Mouse (Mus musculus) MEL-GATA-1-ER (cell line): ENCODE data around the gene Exog.

Experiments used
- DNase-seq: peaks from one replicate; pipeline ENCODE4 v3.0.0-alpha.2; 2012; ENCODE audit warnings: low read depth; ENCODE audit errors: extremely low read depth

Gene Exog

GRCm38 (mm10) chr9:119457122-119457521 is 12.4 kb downstream of the Exog start:
- no peak for DNase-seq

- peak; percentile 25 for DNase-seq
Measured at GRCm38 (mm10) chr9:119460410-119460809, 15.7 kb downstream of the Exog start.

DNA sequence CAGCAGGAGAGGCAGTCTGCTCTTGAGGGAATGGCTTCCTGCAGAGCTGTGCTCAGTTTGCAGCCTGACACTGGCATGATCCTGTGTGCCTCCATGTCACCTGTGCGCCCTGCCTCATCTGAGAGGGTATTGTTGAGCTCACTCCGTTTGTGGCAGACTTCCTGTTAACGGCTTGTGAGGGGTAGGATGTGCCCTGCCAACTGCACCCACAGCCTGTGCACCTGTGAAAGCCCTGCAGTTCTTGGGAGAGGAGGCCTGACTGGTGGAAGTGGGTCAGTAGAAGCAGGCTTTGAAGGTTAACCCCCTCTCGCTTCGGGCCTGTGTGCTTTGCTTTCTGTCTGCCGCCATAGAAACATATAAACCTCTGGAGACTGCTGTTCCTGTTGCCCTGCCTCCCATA is 20.3 kb downstream of the Exog start:
- DNase-seq, result no peak

GRCm38 (mm10) chr9:119465595-119465994 is 20.9 kb downstream of the Exog start:
- no peak for DNase-seq

- no peak for DNase-seq
Measured at GRCm38 (mm10) chr9:119469691-119470353, 25.1 kb downstream of the Exog start.

DNA sequence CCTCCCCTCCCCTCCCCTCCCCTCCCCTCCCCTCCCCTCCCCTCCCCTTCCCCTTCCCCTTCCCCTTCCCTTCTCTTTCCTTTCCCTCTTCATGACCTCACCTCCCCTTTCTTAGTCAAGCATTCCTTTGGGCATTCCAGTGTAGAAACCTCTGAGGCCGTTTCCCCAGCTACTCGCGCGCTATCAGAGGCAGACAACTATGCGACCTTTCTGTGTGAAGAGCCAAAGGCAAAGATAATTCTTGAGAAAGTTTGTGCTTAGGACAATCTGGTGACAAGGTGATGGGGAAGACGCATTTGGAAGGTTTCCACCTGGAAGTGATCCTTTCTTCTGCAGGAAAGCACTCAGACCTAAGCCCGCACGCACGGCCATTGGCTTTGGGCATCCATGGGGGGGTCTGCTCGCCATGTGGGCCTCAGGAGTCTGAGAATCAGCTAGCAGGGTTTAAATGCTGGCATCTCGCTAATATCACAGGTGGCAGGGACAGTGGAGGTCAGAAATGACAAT is 27.7 kb downstream of the Exog start:
- DNase-seq, result no peak

- DNase-seq, result no peak
Measured at GRCm38 (mm10) chr9:119473011-119473410, 28.3 kb downstream of the Exog start.

- no peak for DNase-seq
Measured at GRCm38 (mm10) chr9:119473608-119474164, 28.9 kb downstream of the Exog start.

GRCm38 (mm10) chr9:119474717-119475611 is 30.2 kb downstream of the Exog start:
- no peak for DNase-seq

DNA sequence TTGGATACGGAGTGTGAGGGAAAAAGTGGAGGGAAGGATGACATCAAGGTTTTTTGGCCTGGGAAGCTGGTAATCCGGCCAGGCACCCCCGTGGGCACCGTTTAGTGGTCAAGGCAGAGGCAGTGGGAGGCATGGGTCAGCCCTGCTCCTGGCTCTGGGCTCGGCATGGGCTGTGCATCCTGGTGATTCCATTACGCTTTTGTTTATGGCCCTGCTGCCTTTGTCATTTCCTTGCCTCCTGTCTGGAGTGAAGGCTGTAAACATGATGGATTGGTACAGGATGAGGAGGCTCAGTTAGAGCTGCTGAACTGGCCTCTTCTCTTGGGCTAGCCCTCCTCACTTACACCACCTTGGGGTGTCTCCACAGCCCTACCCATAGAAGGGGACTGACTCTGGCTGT is 33.0 kb downstream of the Exog start:
- DNase-seq, result no peak

GRCm38 (mm10) chr9:119478345-119478744 is 33.6 kb downstream of the Exog start:
- DNase-seq, result no peak

- no peak for DNase-seq
Measured at GRCm38 (mm10) chr9:119479297-119479696, 34.6 kb downstream of the Exog start.

GRCm38 (mm10) chr9:119481612-119482011 is 36.9 kb downstream of the Exog start:
- no peak for DNase-seq

GRCm38 (mm10) chr9:119483554-119484353 is 39.0 kb downstream of the Exog start:
- no peak for DNase-seq

DNA sequence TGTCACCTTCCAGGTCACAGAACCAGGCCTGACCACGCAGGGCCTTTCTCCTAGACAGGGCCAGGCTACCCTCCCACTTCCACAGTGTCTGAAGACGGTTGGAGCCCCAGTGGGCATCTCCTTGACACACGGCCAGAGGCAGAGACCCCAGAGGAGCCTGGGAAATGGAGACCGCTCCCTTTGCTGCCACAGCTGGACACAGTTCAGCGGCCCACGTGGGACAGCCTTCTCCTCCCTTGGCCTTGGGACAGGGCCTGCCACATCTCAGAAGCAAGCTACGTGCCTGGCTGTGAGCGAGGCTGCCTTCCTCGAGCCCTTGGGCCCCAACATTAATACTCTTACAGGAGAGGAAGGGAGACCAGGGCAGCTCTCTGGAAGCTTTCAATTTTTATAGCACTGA is 39.7 kb downstream of the Exog start:
- DNase-seq, result no peak

GRCm38 (mm10) chr9:119484868-119485267 is 40.1 kb downstream of the Exog start:
- DNase-seq, result no peak

- no peak for DNase-seq
Measured at GRCm38 (mm10) chr9:119496354-119496753, 51.6 kb downstream of the Exog start.

DNA sequence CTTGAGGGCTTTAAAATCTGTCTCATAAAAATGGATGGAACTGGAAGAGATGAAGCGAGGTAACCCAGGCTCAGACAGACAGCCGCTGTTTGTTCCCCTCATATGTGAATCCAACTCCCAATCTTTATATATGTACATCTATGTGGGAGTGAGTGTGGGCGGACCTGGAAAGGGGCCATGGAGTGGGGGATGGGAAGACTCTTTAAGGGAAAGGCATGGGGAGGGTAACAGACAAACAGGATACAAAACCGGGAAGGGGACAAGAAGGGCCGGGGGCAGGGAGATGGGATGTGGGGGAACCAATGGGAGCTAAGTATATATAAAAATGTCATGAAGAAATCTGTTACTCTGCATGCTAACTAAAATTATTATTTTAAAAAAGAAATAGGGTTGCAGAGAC is 52.2 kb downstream of the Exog start:
- DNase-seq, result no peak

DNA sequence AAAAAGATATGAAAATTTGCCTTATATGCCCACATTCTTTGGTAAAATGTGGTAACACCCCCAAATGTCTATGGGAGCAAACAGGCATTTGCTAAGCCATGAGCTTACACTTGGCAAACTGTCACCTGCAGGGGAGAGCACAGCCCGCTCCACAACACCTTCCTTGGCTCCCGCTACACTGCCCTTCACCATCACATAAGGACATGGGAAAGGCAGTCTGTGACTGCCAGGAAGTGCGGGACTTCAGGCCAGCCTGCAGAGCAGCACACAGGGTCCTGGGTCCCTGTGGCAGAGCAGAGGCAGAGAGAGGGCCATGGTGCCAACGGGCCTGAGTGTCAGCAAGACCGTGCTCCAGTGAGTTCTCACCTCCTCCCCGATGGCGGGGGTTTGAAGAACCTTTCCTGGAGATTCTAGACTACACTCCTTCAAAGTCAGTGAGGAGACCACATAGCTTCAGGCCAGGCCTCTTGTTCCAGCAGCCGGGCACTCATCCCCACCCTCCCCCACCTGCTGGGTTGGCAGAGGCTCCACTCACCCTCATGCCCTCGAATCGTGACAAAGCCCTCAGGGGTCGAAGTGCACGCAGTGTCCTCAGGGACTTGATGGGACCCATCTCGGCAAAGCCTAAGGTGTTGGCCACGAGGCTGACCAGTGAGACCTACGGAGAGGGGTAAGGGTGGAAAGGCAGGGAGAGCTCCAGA is 53.0 kb downstream of the Exog start:
- no peak for DNase-seq

DNA sequence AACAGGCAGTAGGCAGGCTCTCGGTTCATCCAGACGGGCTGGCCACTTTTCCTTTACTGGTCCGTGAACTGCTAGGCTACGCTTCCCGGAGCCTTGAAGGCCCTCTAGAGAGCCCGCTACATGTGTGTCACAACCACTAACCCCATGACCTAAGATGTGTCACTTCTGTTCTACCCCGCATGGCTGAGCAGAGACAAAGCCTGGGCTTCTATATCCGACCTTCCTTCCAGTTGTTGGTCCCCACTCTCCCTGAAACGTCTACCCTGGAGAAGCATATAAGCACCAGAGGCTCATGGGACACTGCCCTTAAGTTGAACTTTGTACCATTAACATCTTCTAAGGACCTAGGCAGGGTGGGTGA is 53.5 kb downstream of the Exog start:
- no peak for DNase-seq

DNA sequence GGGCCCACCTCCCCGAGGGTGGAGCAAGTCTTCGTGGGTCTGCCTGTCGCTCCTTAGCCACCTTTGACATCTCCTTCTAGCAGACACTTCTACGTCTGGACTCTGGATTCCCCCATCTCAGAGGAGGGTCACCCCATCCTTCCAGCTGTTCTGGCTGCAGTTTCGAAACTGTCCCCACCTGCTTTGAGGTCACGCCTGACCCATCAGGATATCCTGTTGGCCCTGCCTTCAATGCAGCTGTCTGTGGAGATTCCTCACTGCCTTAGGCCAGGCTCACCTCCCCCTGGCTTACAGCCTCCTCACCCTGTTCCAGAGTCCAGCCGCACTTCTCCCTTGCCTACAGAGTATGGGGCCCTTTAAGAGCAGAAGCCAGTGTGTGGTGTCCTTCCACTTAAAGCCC is 54.1 kb downstream of the Exog start:
- DNase-seq, result no peak
